Mouse (Mus musculus) monocyte, adult 5-6 weeks (primary cell): ENCODE results near the gene Prr13. TPM values are rescaled to one million over a fixed set of nuclear protein-coding genes. Genes with fewer than 3 reads are reported as not detected.
A peak's percentile ranks its signal among the peaks of the same experiment; 100 is the strongest.

ENCODE experiments used
- ATAC-seq: fragments of 153-309, 156-312 bp; replicated peaks from 2 replicates; pipeline ENCODE4 v1.8.0; 2017; ENCODE audit warnings: mild to moderate bottlenecking; ENCODE audit not compliant: low TSS enrichment, insufficient number of reproducible peaks, severe bottlenecking, poor library complexity, low FRiP score
- total RNA-seq: library from RNA; stranded (forward); fragments of 200-1000, 200-491, 200-594 nt; gene quantifications from 3 replicates; pipeline ENCODE4 v1.2.3, GENCODE M21; 2017

The Prr13 gene
- total RNA-seq, 1 experiment from 2014 or later: 259 TPM

GRCm38 (mm10) chr15:102501084-102501814, 42.4 kb downstream of the Prr13 start:
- ATAC-seq: no peak

- ATAC-seq: no peak
Measured at GRCm38 (mm10) chr15:102502254-102502840, 43.5 kb downstream of the Prr13 start.

- ATAC-seq: no peak
Measured at GRCm38 (mm10) chr15:102503447-102503846, 44.6 kb downstream of the Prr13 start, which contains the start of gene Gm10337. Gm10337 (plus strand) TSS chr15:102503722.

GRCm38 (mm10) chr15:102503924-102504782, 45.3 kb downstream of the Prr13 start:
- ATAC-seq: no peak

GRCm38 (mm10) chr15:102505073-102505769, 46.4 kb downstream of the Prr13 start:
- no peak for ATAC-seq

GRCm38 (mm10) chr15:102505770-102506463, 47.1 kb downstream of the Prr13 start:
- ATAC-seq: no peak

GRCm38 (mm10) chr15:102506464-102506830, 47.6 kb downstream of the Prr13 start:
- no peak for ATAC-seq

- no peak for ATAC-seq
Measured at GRCm38 (mm10) chr15:102506864-102507263, 48.0 kb downstream of the Prr13 start.

- ATAC-seq: no peak
Measured at GRCm38 (mm10) chr15:102507561-102507960, 48.7 kb downstream of the Prr13 start.

- ATAC-seq: no peak
Measured at GRCm38 (mm10) chr15:102508336-102508735, 49.5 kb downstream of the Prr13 start.

- no peak for ATAC-seq
Measured at GRCm38 (mm10) chr15:102510110-102510509, 51.3 kb downstream of the Prr13 start.

GRCm38 (mm10) chr15:102510590-102511284, 51.9 kb downstream of the Prr13 start:
- ATAC-seq: peak; percentile 78

- ATAC-seq: no peak
Measured at GRCm38 (mm10) chr15:102511285-102511833, 52.5 kb downstream of the Prr13 start.

GRCm38 (mm10) chr15:102512010-102512409, 53.2 kb downstream of the Prr13 start:
- no peak for ATAC-seq
